Comparison of ENCODE assay signal across 14 mouse cellular contexts in the genomic region with DNA sequence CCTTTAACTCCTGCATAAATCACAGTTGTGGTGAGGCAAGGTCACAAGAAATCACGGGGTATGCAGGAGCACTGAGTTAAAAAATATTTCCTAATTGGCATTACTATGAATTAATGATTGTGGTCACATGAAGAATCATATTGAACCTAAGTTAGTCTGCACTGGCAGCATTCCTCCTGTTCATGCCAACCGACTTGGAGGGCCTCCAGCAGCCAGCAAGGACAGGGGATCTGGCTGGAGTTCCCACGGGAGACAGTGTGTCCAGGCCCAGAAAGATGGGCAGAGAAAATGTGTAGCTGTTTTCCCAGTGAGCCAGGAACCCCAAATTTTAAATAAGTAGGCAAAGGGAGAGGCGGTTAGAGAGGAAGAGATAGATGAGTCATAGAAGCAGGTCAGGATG.
DNase-seq lines count a peak whose midpoint lies in the region; ATAC-seq and TF ChIP-seq lines count a peak whose summit lies in the region.
"Had no signal": no experiment of that assay in that cellular context is flagged by ENCODE, and none has a peak within 500 bp of the region (broad histone marks: within the 10 kb centered on the region; RNA-seq: fewer than 3 reads in every experiment).

No protein-coding gene starts in this region.

- DNase-seq in cerebellum, postnatal 14 days = peak; percentile 42 to 48
- no peak for DNase-seq in cerebellum, adult 11 months
- no peak for DNase-seq in hindbrain, embryonic 14.5 days (ENCODE audit: low spot score)
- DNase-seq in midbrain, embryonic 10.5 days (ENCODE audit: low spot score) = no peak
- no peak for DNase-seq in lung, adult 2 months
- DNase-seq: cerebellum, adult 9-10 months; right cerebral cortex, postnatal 4 days; thymus, adult 2 months had no signal

- H3K4me2 ChIP-seq in hindbrain, embryonic 14.5 days (replicated peaks) = peak overlapping the region; percentile 70; the same call in 1 of the 2 replicates
- no peak overlapping the region for H3K4me2 ChIP-seq in hindbrain, embryonic 12.5 days (replicated peaks)
- H3K4me2 ChIP-seq in midbrain, embryonic 16.5 days (ENCODE audit: low read length) = peak overlapping the region; percentile 63; the same call in 1 of the 2 replicates
- peak overlapping the region; percentile 67; the same call in 1 of the 2 replicates for H3K4me2 ChIP-seq in neural tube, embryonic 14.5 days (ENCODE audit: low read depth, low read length)

- WGBS in hindbrain, embryonic 14.5 days = 66% methylated on average over 4 of the region's 4 CpGs
- WGBS in hindbrain, embryonic 12.5 days = 77% methylated on average over 4 of the region's 4 CpGs
- WGBS in midbrain, embryonic 16.5 days = 66% methylated on average over 4 of the region's 4 CpGs
- 69% methylated on average over 4 of the region's 4 CpGs for WGBS in midbrain, embryonic 10.5 days
- 60% methylated on average over 4 of the region's 4 CpGs for WGBS in neural tube, embryonic 14.5 days
- 71% methylated on average over 4 of the region's 4 CpGs for WGBS in lung, adult 2 months

- H3K9me3 ChIP-seq in hindbrain, embryonic 14.5 days (ENCODE audit: control insufficient read depth, low read length) = no peaks in the 10 kb centered on the region
- H3K9me3 ChIP-seq in hindbrain, embryonic 12.5 days (replicated peaks) = no peaks in the 10 kb centered on the region
- H3K9me3 ChIP-seq in midbrain, embryonic 16.5 days (replicated peaks; ENCODE audit: control insufficient read depth, low read length, poor library complexity, severe bottlenecking) = no peaks in the 10 kb centered on the region
- no peaks in the 10 kb centered on the region for H3K9me3 ChIP-seq in midbrain, embryonic 10.5 days (replicated peaks)
- H3K9me3 ChIP-seq in neural tube, embryonic 14.5 days (ENCODE audit: control insufficient read depth, low read length) = no peaks in the 10 kb centered on the region
- H3K9me3 ChIP-seq: lung, embryonic 15.5 days had no signal

- no peaks in the 10 kb centered on the region for H3K36me3 ChIP-seq in hindbrain, embryonic 14.5 days (replicated peaks; ENCODE audit: control insufficient read depth, insufficient read depth)
- H3K36me3 ChIP-seq in hindbrain, embryonic 12.5 days = no peaks in the 10 kb centered on the region
- H3K36me3 ChIP-seq in midbrain, embryonic 16.5 days (ENCODE audit: control insufficient read depth, insufficient read depth, low read length) = no peaks in the 10 kb centered on the region
- H3K36me3 ChIP-seq in midbrain, embryonic 10.5 days = no peaks in the 10 kb centered on the region
- H3K36me3 ChIP-seq in neural tube, embryonic 14.5 days (ENCODE audit: control insufficient read depth, insufficient read depth, low read length) = no peaks in the 10 kb centered on the region
- H3K36me3 ChIP-seq: lung, embryonic 15.5 days had no signal

- no peak overlapping the region for H3K27ac ChIP-seq in hindbrain, embryonic 14.5 days
- no peak overlapping the region for H3K27ac ChIP-seq in hindbrain, embryonic 12.5 days
- H3K27ac ChIP-seq in midbrain, embryonic 16.5 days (ENCODE audit: low read length) = no peak overlapping the region
- H3K27ac ChIP-seq in midbrain, embryonic 10.5 days (replicated peaks) = no peak overlapping the region
- H3K27ac ChIP-seq in neural tube, embryonic 14.5 days (ENCODE audit: low read depth, low read length) = no peak overlapping the region
- H3K27ac ChIP-seq: lung, embryonic 15.5 days had no signal

- peaks cover 37% of the 10 kb centered on the region for H3K27me3 ChIP-seq in hindbrain, embryonic 14.5 days (ENCODE audit: control insufficient read depth, insufficient read depth, low read length)
- peaks cover 69% of the 10 kb centered on the region for H3K27me3 ChIP-seq in hindbrain, embryonic 12.5 days
- H3K27me3 ChIP-seq in midbrain, embryonic 16.5 days (ENCODE audit: control insufficient read depth, insufficient read depth, low read depth, low read length) = peaks cover 18% of the 10 kb centered on the region
- H3K27me3 ChIP-seq in midbrain, embryonic 10.5 days (ENCODE audit: low read depth, poor library complexity, severe bottlenecking) = peaks cover 100% of the 10 kb centered on the region
- H3K27me3 ChIP-seq in neural tube, embryonic 14.5 days (ENCODE audit: control insufficient read depth, insufficient read depth, low read length) = peaks cover 15% of the 10 kb centered on the region

- no peak overlapping the region for H3K4me3 ChIP-seq in hindbrain, embryonic 14.5 days (replicated peaks; ENCODE audit: low read length)
- H3K4me3 ChIP-seq in hindbrain, embryonic 12.5 days = no peak overlapping the region
- H3K4me3 ChIP-seq in midbrain, embryonic 16.5 days (ENCODE audit: low read depth, low read length) = no peak overlapping the region
- H3K4me3 ChIP-seq in midbrain, embryonic 10.5 days = no peak overlapping the region
- no peak overlapping the region for H3K4me3 ChIP-seq in neural tube, embryonic 14.5 days (ENCODE audit: low read depth, low read length)
- H3K4me3 ChIP-seq in lung, adult 2 months (replicated peaks; ENCODE audit: extremely low read depth, low read depth, low read length) = no peak overlapping the region
- H3K4me3 ChIP-seq: erythroblast, embryonic 14.5 days; myocyte had no signal

- ATAC-seq in hindbrain, embryonic 14.5 days (ENCODE audit: low FRiP score) = no peak
- ATAC-seq in hindbrain, embryonic 12.5 days (ENCODE audit: low FRiP score) = no peak
- ATAC-seq in midbrain, embryonic 16.5 days = no peak
- ATAC-seq in neural tube, embryonic 14.5 days (ENCODE audit: low read depth) = no peak

- H3K4me1 ChIP-seq in hindbrain, embryonic 14.5 days (replicated peaks; ENCODE audit: control insufficient read depth, insufficient read depth, low read length) = no peaks in the 10 kb centered on the region
- no peaks in the 10 kb centered on the region; the same call in 1 of the 2 replicates for H3K4me1 ChIP-seq in hindbrain, embryonic 12.5 days
- peaks cover 8% of the 10 kb centered on the region for H3K4me1 ChIP-seq in midbrain, embryonic 16.5 days (ENCODE audit: control insufficient read depth, insufficient read depth, low read length)
- H3K4me1 ChIP-seq in midbrain, embryonic 10.5 days = peaks cover 34% of the 10 kb centered on the region
- H3K4me1 ChIP-seq in neural tube, embryonic 14.5 days (ENCODE audit: control insufficient read depth, insufficient read depth, low read length) = 0 out of 2 replicates have a peak, but pooled peaks cover 3% of the 10 kb centered on the region
- no peaks in the 10 kb centered on the region for H3K4me1 ChIP-seq in lung, adult 2 months (ENCODE audit: control insufficient read depth, insufficient read depth, low read length)

- TF ChIP-seq CTCF in lung, adult 2 months (IDR thresholded peaks at IDR 0.05; ENCODE audit: insufficient read depth, low read length) = no peak

- TF ChIP-seq POLR2A in lung, adult 2 months (IDR thresholded peaks at IDR 0.05; ENCODE audit: borderline replicate concordance, extremely low read depth, low read depth, low read length) = no peak

- no peak overlapping the region for H3K9ac ChIP-seq in hindbrain, embryonic 14.5 days
- no peak overlapping the region for H3K9ac ChIP-seq in hindbrain, embryonic 12.5 days
- H3K9ac ChIP-seq in midbrain, embryonic 16.5 days (ENCODE audit: low read depth, low read length) = no peak overlapping the region
- no peak overlapping the region for H3K9ac ChIP-seq in neural tube, embryonic 14.5 days (replicated peaks; ENCODE audit: low read depth, low read length)
- H3K9ac ChIP-seq: lung, embryonic 15.5 days had no signal

Comparison
In these comparisons a context has a peak if more than half of its experiments do, and no peak if none do; other contexts are left out.
1. DNase-seq: peak in cerebellum, postnatal 14 days (2 of 2); none in cerebellum, adult 11 months (single experiment), hindbrain, embryonic 14.5 days (single experiment), midbrain, embryonic 10.5 days (single experiment) and lung, adult 2 months (single experiment).